Mouse (Mus musculus) limb, embryonic 10.5 days (tissue): ENCODE data around the gene Yod1. TPM values are rescaled to one million over a fixed set of nuclear protein-coding genes. Genes with fewer than 3 reads are reported as not detected.
A peak's percentile ranks its signal among the peaks of the same experiment; 100 is the strongest.

Experiments
- DNase-seq: peaks from one replicate; pipeline ENCODE4 v3.0.0-alpha.2; 2017; ENCODE audit warnings: low spot score
- H3K27ac ChIP-seq: fragments of 300-500 bp; sonication (generic); 2 replicates; pipeline ENCODE4 v1.5.1; 2016; ENCODE audit warnings: mild to moderate bottlenecking
- H3K27me3 ChIP-seq: fragments of 300-500 bp; sonication (generic); 2 replicates; pipeline ENCODE4 v1.6.1; 2016; ENCODE audit warnings: low read depth, mild to moderate bottlenecking; ENCODE audit not compliant: poor library complexity, severe bottlenecking
- H3K36me3 ChIP-seq: fragments of 300-500 bp; sonication (generic); 2 replicates; pipeline ENCODE4 v1.6.1; 2016; ENCODE audit warnings: mild to moderate bottlenecking, moderate library complexity
- H3K4me1 ChIP-seq: fragments of 300-500 bp; sonication (generic); 2 replicates; pipeline ENCODE4 v1.6.1; 2016
- H3K4me3 ChIP-seq: fragments of 300-500 bp; sonication (generic); 2 replicates; pipeline ENCODE4 v1.5.1; 2016; ENCODE audit warnings: mild to moderate bottlenecking, moderate library complexity
- H3K9me3 ChIP-seq: fragments of 300-500 bp; sonication (generic); replicated peaks from 2 replicates; pipeline ENCODE4 v1.6.1; 2016; ENCODE audit warnings: mild to moderate bottlenecking
- WGBS: fragments of 180-500 bp; shearing (Covaris S2); methylation state at CpG from one replicate; pipeline ENCODE4 v1.1.7; 2016; 5-methylcytosine and 5-hydroxymethylcytosine counted together
- polyA plus RNA-seq: library from polyadenylated mRNA; unstranded; fragments of >200 nt; fragmentation: Nextera tagmentation; extraction: Ambion mirVana; gene quantifications from 2 replicates; pipeline ENCODE4 v1.2.1, GENCODE M21; 2016

The Yod1 gene
- polyA plus RNA-seq, 1 experiment from 2014 or later: 8.2 TPM

GRCm38 (mm10) chr1:130737411-130737881 is 20.3 kb downstream of the Yod1 start:
- no peak overlapping the region for H3K4me3 ChIP-seq
- H3K27me3 ChIP-seq: 0 out of 2 replicates have a peak, but pooled peaks cover 3% of the 10 kb centered on the region
- H3K9me3 ChIP-seq: no peaks in the 10 kb centered on the region
- H3K27ac ChIP-seq: no peak overlapping the region
- no peaks in the 10 kb centered on the region for H3K36me3 ChIP-seq
- 34% methylated on average over 11 of the region's 11 CpGs for WGBS
- H3K4me1 ChIP-seq: peaks cover 9% of the 10 kb centered on the region; the same call in 1 of the 2 replicates
- no peak for DNase-seq

- 0 out of 2 replicates have a peak, but pooled peaks cover 3% of the 10 kb centered on the region for H3K27me3 ChIP-seq
- no peaks in the 10 kb centered on the region for H3K36me3 ChIP-seq
- WGBS: 85% methylated on average over 7 of the region's 7 CpGs
- H3K9me3 ChIP-seq: no peaks in the 10 kb centered on the region
- peaks cover 9% of the 10 kb centered on the region; the same call in 1 of the 2 replicates for H3K4me1 ChIP-seq
- no peak for DNase-seq
- no peak overlapping the region for H3K4me3 ChIP-seq
- H3K27ac ChIP-seq: no peak overlapping the region
These were observed 20.8 kb downstream of the Yod1 start for GRCm38 (mm10) chr1:130737916-130738315.

- H3K36me3 ChIP-seq: no peaks in the 10 kb centered on the region
- no peaks in the 10 kb centered on the region for H3K9me3 ChIP-seq
- H3K27ac ChIP-seq: no peak overlapping the region
- 0 out of 2 replicates have a peak, but pooled peaks cover 3% of the 10 kb centered on the region for H3K27me3 ChIP-seq
- H3K4me1 ChIP-seq: peaks cover 9% of the 10 kb centered on the region; the same call in 1 of the 2 replicates
- WGBS: 82% methylated on average over 3 of the region's 3 CpGs
- H3K4me3 ChIP-seq: no peak overlapping the region
- DNase-seq: no peak
These were observed 21.5 kb downstream of the Yod1 start for GRCm38 (mm10) chr1:130738551-130739106.

- Histone ChIP-seq H3K4me3 (no peak overlapping the region), H3K9me3 (no peaks in the 10 kb centered on the region), H3K27ac (no peak overlapping the region), H3K27me3 (0 out of 2 replicates have a peak, but pooled peaks cover 3% of the 10 kb centered on the region), H3K4me1 (peaks cover 9% of the 10 kb centered on the region; the same call in 1 of the 2 replicates), H3K36me3 (no peaks in the 10 kb centered on the region)
- no peak for DNase-seq
- 86% methylated on average over 3 of the region's 3 CpGs for WGBS
These were observed 22.5 kb downstream of the Yod1 start for GRCm38 (mm10) chr1:130739636-130740035.

- no peak for DNase-seq
- no peak overlapping the region for H3K4me3 ChIP-seq
- WGBS: 70% methylated on average over 4 of the region's 4 CpGs
These were observed 23.1 kb downstream of the Yod1 start for GRCm38 (mm10) chr1:130740227-130740648.

GRCm38 (mm10) chr1:130740781-130741720 is 23.9 kb downstream of the Yod1 start:
- Histone ChIP-seq H3K9me3 (no peaks in the 10 kb centered on the region), H3K27ac (peak overlapping the region; percentile 53), H3K36me3 (no peaks in the 10 kb centered on the region), H3K4me1 (peaks cover 9% of the 10 kb centered on the region; the same call in 1 of the 2 replicates), H3K4me3 (0 out of 2 replicates have a peak overlapping the region, but pooled peaks have one; percentile 8), H3K27me3 (0 out of 2 replicates have a peak, but pooled peaks cover 3% of the 10 kb centered on the region)
- 69% methylated on average over 15 of the region's 15 CpGs for WGBS
- no peak for DNase-seq

More at GRCm38 (mm10) chr1:130740227-130740648, 23.1 kb downstream of the Yod1 start:
- no peaks in the 10 kb centered on the region for H3K36me3 ChIP-seq
- no peak overlapping the region for H3K27ac ChIP-seq
- no peaks in the 10 kb centered on the region for H3K9me3 ChIP-seq
- 0 out of 2 replicates have a peak, but pooled peaks cover 3% of the 10 kb centered on the region for H3K27me3 ChIP-seq
- peaks cover 9% of the 10 kb centered on the region; the same call in 1 of the 2 replicates for H3K4me1 ChIP-seq

GRCm38 (mm10) chr1:130742201-130742600 is 25.1 kb downstream of the Yod1 start:
- WGBS: 89% methylated on average over 7 of the region's 7 CpGs

GRCm38 (mm10) chr1:130743775-130744174 is 26.6 kb downstream of the Yod1 start:
- H3K36me3 ChIP-seq: no peaks in the 10 kb centered on the region

More at GRCm38 (mm10) chr1:130742201-130742600, 25.1 kb downstream of the Yod1 start:
- no peaks in the 10 kb centered on the region for H3K9me3 ChIP-seq
- H3K4me1 ChIP-seq: peaks cover 9% of the 10 kb centered on the region; the same call in 1 of the 2 replicates
- H3K27ac ChIP-seq: peak overlapping the region; percentile 19; the same call in 1 of the 2 replicates
- no peaks in the 10 kb centered on the region for H3K36me3 ChIP-seq
- DNase-seq: no peak
- 0 out of 2 replicates have a peak, but pooled peaks cover 3% of the 10 kb centered on the region for H3K27me3 ChIP-seq
- H3K4me3 ChIP-seq: no peak overlapping the region

GRCm38 (mm10) chr1:130744217-130744616 is 27.1 kb downstream of the Yod1 start:
- no peaks in the 10 kb centered on the region for H3K27me3 ChIP-seq
- WGBS: 89% methylated on average over 2 of the region's 2 CpGs
- no peak for DNase-seq
- H3K9me3 ChIP-seq: no peaks in the 10 kb centered on the region
- no peak overlapping the region for H3K27ac ChIP-seq
- no peaks in the 10 kb centered on the region for H3K36me3 ChIP-seq
- no peak overlapping the region for H3K4me3 ChIP-seq
- H3K4me1 ChIP-seq: 0 out of 2 replicates have a peak, but pooled peaks cover 4% of the 10 kb centered on the region

More at GRCm38 (mm10) chr1:130743775-130744174, 26.6 kb downstream of the Yod1 start:
- Histone ChIP-seq H3K27me3 (no peaks in the 10 kb centered on the region), H3K27ac (no peak overlapping the region), H3K4me3 (no peak overlapping the region), H3K4me1 (0 out of 2 replicates have a peak, but pooled peaks cover 4% of the 10 kb centered on the region), H3K9me3 (no peaks in the 10 kb centered on the region)
- WGBS: 91% methylated on average over 1 of the region's 1 CpGs
- no peak for DNase-seq

- H3K4me3 ChIP-seq: no peak overlapping the region
- H3K27me3 ChIP-seq: no peaks in the 10 kb centered on the region
- no peak for DNase-seq
- no peaks in the 10 kb centered on the region for H3K36me3 ChIP-seq
- no peaks in the 10 kb centered on the region for H3K9me3 ChIP-seq
- 92% methylated on average over 5 of the region's 5 CpGs for WGBS
- 0 out of 2 replicates have a peak, but pooled peaks cover 4% of the 10 kb centered on the region for H3K4me1 ChIP-seq
- no peak overlapping the region for H3K27ac ChIP-seq
These were observed 27.8 kb downstream of the Yod1 start for GRCm38 (mm10) chr1:130744961-130745360.

GRCm38 (mm10) chr1:130745591-130745990 is 28.5 kb downstream of the Yod1 start:
- Histone ChIP-seq H3K27me3 (no peaks in the 10 kb centered on the region), H3K4me3 (no peak overlapping the region), H3K36me3 (no peaks in the 10 kb centered on the region), H3K9me3 (no peaks in the 10 kb centered on the region), H3K27ac (no peak overlapping the region), H3K4me1 (0 out of 2 replicates have a peak, but pooled peaks cover 4% of the 10 kb centered on the region)
- DNase-seq: no peak
- 97% methylated on average over 3 of the region's 3 CpGs for WGBS

- H3K4me1 ChIP-seq: no peaks in the 10 kb centered on the region
- no peak overlapping the region for H3K4me3 ChIP-seq
- no peaks in the 10 kb centered on the region for H3K36me3 ChIP-seq
- no peaks in the 10 kb centered on the region for H3K9me3 ChIP-seq
- no peak overlapping the region for H3K27ac ChIP-seq
- no peak for DNase-seq
- H3K27me3 ChIP-seq: no peaks in the 10 kb centered on the region
- 87% methylated on average over 3 of the region's 3 CpGs for WGBS
These were observed 29.7 kb downstream of the Yod1 start for GRCm38 (mm10) chr1:130746819-130747218.
